Mouse (Mus musculus): Measurements from ENCODE around the gene Snx9. TPM values are rescaled to one million over a fixed set of nuclear protein-coding genes. Genes with fewer than 3 reads are reported as not detected.

The Snx9 gene
- polyA plus RNA-seq, 1 experiment from 2014 or later, result 15.3 TPM

DNA sequence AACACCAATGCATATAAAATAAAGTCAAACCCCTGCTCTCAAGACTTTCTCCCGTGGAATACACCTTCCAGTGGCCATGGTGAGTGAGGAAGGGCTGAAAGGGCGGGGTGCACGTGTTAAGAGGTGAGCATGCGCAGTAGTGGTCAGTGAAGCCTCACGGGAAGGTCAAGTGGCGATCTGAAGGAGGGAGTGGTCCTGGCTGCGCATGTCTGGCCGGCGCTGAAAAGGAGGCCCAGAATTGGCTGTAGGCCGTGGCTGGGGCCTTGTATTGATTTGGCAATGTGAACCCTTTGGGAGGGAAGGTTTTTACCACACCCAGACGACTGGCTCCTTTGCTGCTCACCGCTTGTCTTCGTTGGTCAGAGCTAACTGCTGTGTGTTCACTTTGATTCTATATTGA lies 12.8 kb downstream of the Snx9 start:
- Histone ChIP-seq H3K4me1 (peaks cover 13% of the 10 kb centered on the region), H3K4me3 (no peak overlapping the region), H3K36me3 (peaks cover 10% of the 10 kb centered on the region), H3K9me3 (replicated peaks) (no peaks in the 10 kb centered on the region; the same call in 1 of the 2 replicates), H3K27me3 (ENCODE audit: low read depth, poor library complexity, severe bottlenecking) (no peaks in the 10 kb centered on the region), H3K27ac (replicated peaks) (no peak overlapping the region)
- 94% methylated on average over 13 of the region's 13 CpGs for WGBS
- no peak for DNase-seq (ENCODE audit: low spot score)

GRCm38 (mm10) chr17:5855560-5855959 lies 14.4 kb downstream of the Snx9 start:
- no peak overlapping the region for H3K4me3 ChIP-seq
- H3K27me3 ChIP-seq (ENCODE audit: low read depth, poor library complexity, severe bottlenecking), result no peaks in the 10 kb centered on the region
- peaks cover 6% of the 10 kb centered on the region; the same call in 1 of the 2 replicates for H3K4me1 ChIP-seq
- DNase-seq (ENCODE audit: low spot score), result no peak
- H3K9me3 ChIP-seq (replicated peaks), result no peaks in the 10 kb centered on the region; the same call in 1 of the 2 replicates
- peaks cover 10% of the 10 kb centered on the region for H3K36me3 ChIP-seq
- H3K27ac ChIP-seq (replicated peaks), result no peak overlapping the region

DNA sequence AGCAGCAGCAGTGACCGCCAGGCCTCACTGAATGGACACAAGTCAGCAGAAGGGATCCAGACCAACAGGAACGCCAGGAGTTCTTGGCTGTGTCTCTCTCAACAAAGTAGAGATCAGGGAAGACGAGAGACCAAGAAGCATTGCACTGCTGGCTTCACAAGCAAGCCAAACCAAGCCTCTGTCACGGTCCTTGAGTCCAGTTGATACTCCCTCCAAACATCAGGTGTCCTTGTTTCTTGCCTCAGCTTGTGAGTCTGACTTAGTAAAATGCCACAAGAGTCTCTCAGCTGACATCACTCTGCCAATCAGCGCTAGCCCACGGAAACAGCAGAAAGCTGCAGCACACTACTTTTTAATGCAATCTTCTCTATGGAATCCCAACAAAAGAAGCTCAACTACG lies 15.3 kb downstream of the Snx9 start:
- 96% methylated on average over 7 of the region's 7 CpGs for WGBS
- H3K27ac ChIP-seq (replicated peaks), result no peak overlapping the region
- H3K27me3 ChIP-seq (ENCODE audit: low read depth, poor library complexity, severe bottlenecking), result no peaks in the 10 kb centered on the region
- H3K9me3 ChIP-seq (replicated peaks), result no peaks in the 10 kb centered on the region; the same call in 1 of the 2 replicates
- H3K36me3 ChIP-seq, result peaks cover 10% of the 10 kb centered on the region
- no peak for DNase-seq (ENCODE audit: low spot score)
- peaks cover 6% of the 10 kb centered on the region; the same call in 1 of the 2 replicates for H3K4me1 ChIP-seq
- no peak overlapping the region for H3K4me3 ChIP-seq

DNA sequence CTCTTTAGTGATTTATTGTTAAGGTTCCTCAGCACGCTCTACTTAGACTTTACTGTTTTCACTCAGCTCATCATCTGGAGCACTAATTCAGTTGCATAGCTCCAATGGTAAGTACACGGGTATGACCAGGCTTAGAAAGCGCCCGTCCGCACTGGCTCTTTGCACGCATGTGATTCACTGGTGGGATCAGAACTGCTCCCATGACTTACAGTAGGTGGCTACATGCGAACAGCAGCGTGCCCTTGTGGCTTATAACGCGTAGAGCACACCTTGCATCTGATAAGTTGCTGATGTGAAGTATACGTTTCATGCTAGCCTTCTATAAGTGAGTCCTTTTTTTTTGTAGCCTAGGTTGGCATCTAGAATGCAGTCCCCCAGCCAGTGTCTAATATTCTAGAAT lies 16.1 kb downstream of the Snx9 start:
- no peak overlapping the region for H3K27ac ChIP-seq (replicated peaks)
- 94% methylated on average over 11 of the region's 11 CpGs for WGBS
- H3K4me3 ChIP-seq, result no peak overlapping the region
- H3K4me1 ChIP-seq, result peaks cover 8% of the 10 kb centered on the region
- H3K27me3 ChIP-seq (ENCODE audit: low read depth, poor library complexity, severe bottlenecking), result no peaks in the 10 kb centered on the region
- no peak for DNase-seq (ENCODE audit: low spot score)
- no peaks in the 10 kb centered on the region; the same call in 1 of the 2 replicates for H3K9me3 ChIP-seq (replicated peaks)
- peaks cover 10% of the 10 kb centered on the region for H3K36me3 ChIP-seq

DNA sequence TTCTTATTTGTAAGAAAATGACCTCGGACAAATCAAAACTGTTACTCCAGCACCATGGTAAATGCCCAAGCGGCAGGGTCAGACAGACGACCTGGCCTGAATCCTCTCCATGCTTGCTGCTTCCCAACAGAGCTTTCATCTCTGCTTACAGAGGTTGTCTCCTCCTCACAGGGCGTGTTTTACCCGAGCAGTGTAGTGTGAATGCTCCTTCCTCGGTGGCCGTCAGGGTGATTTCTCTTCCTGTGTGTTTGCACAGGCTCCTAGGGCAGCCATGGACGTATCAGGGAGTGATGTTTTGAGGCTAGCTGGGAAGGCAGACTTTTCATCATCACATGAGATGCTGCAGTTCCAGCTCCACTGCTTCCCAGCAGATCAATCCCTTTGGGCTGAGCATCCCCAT lies 17.1 kb downstream of the Snx9 start:
- Histone ChIP-seq H3K4me3 (no peak overlapping the region), H3K9me3 (replicated peaks) (no peaks in the 10 kb centered on the region; the same call in 1 of the 2 replicates), H3K27me3 (ENCODE audit: low read depth, poor library complexity, severe bottlenecking) (no peaks in the 10 kb centered on the region), H3K36me3 (peaks cover 10% of the 10 kb centered on the region), H3K4me1 (peaks cover 18% of the 10 kb centered on the region), H3K27ac (replicated peaks) (no peak overlapping the region)
- WGBS, result 61% methylated on average over 8 of the region's 8 CpGs
- DNase-seq (ENCODE audit: low spot score), result no peak

DNA sequence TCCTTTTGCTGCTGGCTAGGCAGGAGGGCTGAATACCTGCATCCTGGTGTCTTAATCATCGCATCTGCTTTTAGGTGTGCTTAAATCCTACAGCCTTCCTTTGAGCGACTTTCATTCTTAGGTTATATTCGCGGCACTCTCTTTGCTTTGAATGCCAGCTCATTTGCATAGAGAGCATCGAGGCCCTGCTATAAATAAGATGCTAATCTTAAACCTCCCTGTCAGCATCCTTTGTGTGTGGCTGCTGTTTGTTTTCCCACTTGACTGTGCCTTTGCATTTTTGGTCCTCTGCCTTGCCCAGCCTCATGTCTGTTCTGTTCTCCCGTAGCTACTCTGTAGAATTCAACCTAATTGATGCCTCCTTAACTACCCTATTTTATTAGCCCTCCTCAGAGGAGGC lies 21.2 kb downstream of the Snx9 start:
- DNase-seq (ENCODE audit: low spot score), result no peak

GRCm38 (mm10) chr17:5862869-5863268 lies 21.7 kb downstream of the Snx9 start:
- no peak for DNase-seq (ENCODE audit: low spot score)
- Histone ChIP-seq H3K9me3 (replicated peaks) (no peaks in the 10 kb centered on the region), H3K36me3 (no peaks in the 10 kb centered on the region), H3K4me1 (peaks cover 18% of the 10 kb centered on the region), H3K4me3 (no peak overlapping the region), H3K27me3 (ENCODE audit: low read depth, poor library complexity, severe bottlenecking) (no peaks in the 10 kb centered on the region), H3K27ac (replicated peaks) (0 out of 2 replicates have a peak overlapping the region, but pooled peaks have one; percentile 17)
- 44% methylated on average over 4 of the region's 4 CpGs for WGBS

More for the DNA sequence above, 21.2 kb downstream of the Snx9 start:
- no peak overlapping the region for H3K4me3 ChIP-seq
- no peaks in the 10 kb centered on the region for H3K36me3 ChIP-seq
- peaks cover 19% of the 10 kb centered on the region for H3K4me1 ChIP-seq
- H3K27ac ChIP-seq (replicated peaks), result no peak overlapping the region
- no peaks in the 10 kb centered on the region for H3K9me3 ChIP-seq (replicated peaks)
- WGBS, result 20% methylated on average over 6 of the region's 6 CpGs
- H3K27me3 ChIP-seq (ENCODE audit: low read depth, poor library complexity, severe bottlenecking), result no peaks in the 10 kb centered on the region

- 96% methylated on average over 5 of the region's 5 CpGs for WGBS
These were observed 22.6 kb downstream of the Snx9 start for GRCm38 (mm10) chr17:5863745-5864144.

GRCm38 (mm10) chr17:5867456-5867855 lies 26.3 kb downstream of the Snx9 start:
- H3K27me3 ChIP-seq (ENCODE audit: low read depth, poor library complexity, severe bottlenecking), result no peaks in the 10 kb centered on the region
- DNase-seq (ENCODE audit: low spot score), result no peak
- no peaks in the 10 kb centered on the region for H3K36me3 ChIP-seq
- 90% methylated on average over 6 of the region's 6 CpGs for WGBS
- H3K27ac ChIP-seq (replicated peaks), result no peak overlapping the region
- H3K4me1 ChIP-seq, result peaks cover 9% of the 10 kb centered on the region
- no peaks in the 10 kb centered on the region for H3K9me3 ChIP-seq (replicated peaks)
- H3K4me3 ChIP-seq, result no peak overlapping the region

More at GRCm38 (mm10) chr17:5863745-5864144, 22.6 kb downstream of the Snx9 start:
- Histone ChIP-seq H3K27me3 (ENCODE audit: low read depth, poor library complexity, severe bottlenecking) (no peaks in the 10 kb centered on the region), H3K36me3 (no peaks in the 10 kb centered on the region), H3K4me3 (no peak overlapping the region), H3K9me3 (replicated peaks) (no peaks in the 10 kb centered on the region), H3K27ac (replicated peaks) (no peak overlapping the region), H3K4me1 (peaks cover 13% of the 10 kb centered on the region)
- no peak for DNase-seq (ENCODE audit: low spot score)

DNA sequence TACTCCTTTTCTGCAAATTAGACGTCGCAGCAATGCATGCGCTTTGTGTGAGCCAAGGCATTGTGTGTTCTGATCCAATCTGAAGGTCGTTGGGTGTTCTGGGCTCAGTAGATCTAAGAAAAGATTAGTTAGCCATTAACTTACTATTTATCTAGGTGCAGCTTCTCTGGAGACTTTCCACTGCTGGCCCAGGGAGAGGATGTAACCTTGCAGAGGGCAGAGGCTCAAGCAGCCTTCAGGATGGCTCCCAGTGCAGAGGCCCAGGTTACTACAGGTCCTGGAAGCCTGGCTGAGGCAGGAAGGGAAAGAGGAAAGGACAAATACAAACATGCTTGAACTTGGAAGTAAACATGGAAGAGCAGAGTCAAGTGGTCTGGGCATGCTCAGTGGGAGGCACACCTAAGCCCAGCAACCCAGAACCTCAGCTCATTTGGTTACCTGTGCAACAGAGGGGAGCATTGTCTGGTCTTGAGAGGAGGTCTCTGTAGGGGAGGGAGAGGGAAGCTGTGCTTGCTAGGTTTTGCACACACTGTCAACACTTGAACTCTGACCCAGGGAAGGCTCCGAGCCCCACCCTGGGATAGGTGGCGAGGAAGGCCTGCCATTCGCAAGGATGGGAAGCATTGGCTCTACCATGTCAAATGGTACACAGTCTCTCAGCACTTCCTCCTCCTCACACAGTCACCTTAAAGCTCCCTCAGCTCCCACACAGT lies 27.3 kb downstream of the Snx9 start:
- Histone ChIP-seq H3K27ac (replicated peaks) (no peak overlapping the region), H3K36me3 (no peaks in the 10 kb centered on the region), H3K4me3 (no peak overlapping the region), H3K9me3 (replicated peaks) (no peaks in the 10 kb centered on the region), H3K4me1 (peaks cover 3% of the 10 kb centered on the region), H3K27me3 (ENCODE audit: low read depth, poor library complexity, severe bottlenecking) (no peaks in the 10 kb centered on the region)
- 90% methylated on average over 7 of the region's 7 CpGs for WGBS
- DNase-seq (ENCODE audit: low spot score), result no peak

DNA sequence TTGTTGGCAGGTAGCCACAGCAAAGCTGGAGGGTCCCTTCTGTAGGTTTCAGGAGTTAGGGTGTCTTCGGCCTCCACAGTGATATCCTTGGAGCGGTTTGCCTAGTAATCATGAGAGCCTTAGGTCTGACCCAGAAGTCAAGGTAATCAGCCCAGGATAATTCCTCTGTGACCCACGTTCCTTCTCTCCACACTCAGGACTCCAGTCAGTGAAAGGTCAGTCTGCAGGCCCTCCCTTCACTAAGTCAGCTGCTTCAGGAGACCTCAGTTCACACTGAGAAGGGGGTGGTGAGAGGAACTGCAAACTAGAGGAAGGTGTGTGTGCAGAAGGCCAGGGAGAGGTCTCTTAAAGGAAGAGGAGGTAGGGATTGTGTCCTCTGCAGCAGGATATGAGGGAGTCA lies 28.3 kb downstream of the Snx9 start:
- H3K4me3 ChIP-seq, result no peak overlapping the region
- no peak overlapping the region for H3K27ac ChIP-seq (replicated peaks)
- 88% methylated on average over 3 of the region's 3 CpGs for WGBS
- H3K27me3 ChIP-seq (ENCODE audit: low read depth, poor library complexity, severe bottlenecking), result no peaks in the 10 kb centered on the region
- H3K4me1 ChIP-seq, result peaks cover 3% of the 10 kb centered on the region
- no peaks in the 10 kb centered on the region for H3K36me3 ChIP-seq
- H3K9me3 ChIP-seq (replicated peaks), result no peaks in the 10 kb centered on the region
- no peak for DNase-seq (ENCODE audit: low spot score)

DNA sequence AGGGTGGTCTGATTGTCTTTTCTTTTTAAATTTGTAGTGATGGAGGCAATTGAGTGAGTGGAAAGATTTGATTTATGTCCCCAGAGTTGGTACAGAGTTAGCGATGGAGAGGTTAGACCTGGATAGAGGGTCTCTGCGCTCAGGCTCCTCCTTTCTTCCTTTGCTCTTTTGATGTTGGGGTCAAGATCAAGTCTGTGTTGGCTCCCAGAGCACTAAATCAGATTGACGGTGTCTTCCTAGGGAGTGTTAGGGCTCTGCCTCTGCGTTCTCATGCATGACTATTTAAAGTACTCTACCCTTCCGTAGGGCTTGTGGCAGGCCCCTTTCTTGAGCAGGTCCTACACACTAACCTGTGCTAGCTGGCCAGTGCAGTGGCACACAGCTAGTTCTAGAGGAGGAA lies 28.9 kb downstream of the Snx9 start:
- Histone ChIP-seq H3K9me3 (replicated peaks) (no peaks in the 10 kb centered on the region), H3K4me1 (peaks cover 3% of the 10 kb centered on the region), H3K27ac (replicated peaks) (no peak overlapping the region), H3K4me3 (no peak overlapping the region), H3K27me3 (ENCODE audit: low read depth, poor library complexity, severe bottlenecking) (no peaks in the 10 kb centered on the region), H3K36me3 (no peaks in the 10 kb centered on the region)
- DNase-seq (ENCODE audit: low spot score), result no peak
- 91% methylated on average over 5 of the region's 5 CpGs for WGBS

DNA sequence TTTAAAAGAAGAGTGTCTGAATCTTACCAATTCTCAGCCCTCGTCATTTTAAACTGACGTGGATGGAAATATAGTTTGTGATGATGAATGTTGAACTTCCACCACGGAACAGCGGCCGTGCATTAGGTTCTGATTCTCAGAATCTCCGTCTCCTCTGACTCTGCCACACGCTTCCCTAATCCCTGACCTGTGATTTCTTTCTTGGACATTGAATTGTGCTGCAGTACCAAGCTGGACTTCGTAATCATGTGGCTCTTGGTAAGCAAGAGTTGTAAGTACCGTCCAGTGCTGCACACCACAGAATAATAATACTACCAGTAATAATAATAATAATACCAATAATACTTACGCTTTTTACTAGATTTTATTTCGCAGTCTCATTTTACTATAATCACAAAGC lies 29.6 kb downstream of the Snx9 start:
- Histone ChIP-seq H3K4me1 (peaks cover 3% of the 10 kb centered on the region), H3K9me3 (replicated peaks) (no peaks in the 10 kb centered on the region), H3K27ac (replicated peaks) (no peak overlapping the region), H3K4me3 (no peak overlapping the region), H3K36me3 (no peaks in the 10 kb centered on the region), H3K27me3 (ENCODE audit: low read depth, poor library complexity, severe bottlenecking) (no peaks in the 10 kb centered on the region)
- WGBS, result 92% methylated on average over 11 of the region's 11 CpGs
- no peak for DNase-seq (ENCODE audit: low spot score)

All from midbrain, embryonic 10.5 days (tissue).